Mouse (Mus musculus): ENCODE results near the gene Wdr63.

GRCm38 (mm10) chr3:146136422-146136821 is 28.5 kb upstream of the Wdr63 start:
- TF ChIP-seq CTCF (IDR thresholded peaks at IDR 0.05; ENCODE audit: control insufficient read depth, insufficient read depth, insufficient replicate concordance, low read depth, low read length): no peak
- TF ChIP-seq POLR2A (IDR thresholded peaks at IDR 0.05; ENCODE audit: control insufficient read depth, low read depth, low read length): no peak

Data from testis, adult 2 months (tissue).